Comparison of ENCODE assay signal across 20 mouse cellular contexts in genomic region chr2:74850036-74850435, GRCm38 (mm10). TPM values are rescaled to one million over a fixed set of nuclear protein-coding genes. Genes with fewer than 3 reads are reported as not detected.
DNase-seq lines count a peak whose midpoint lies in the region; ATAC-seq lines count a peak whose summit lies in the region.
"Had no signal": no experiment of that assay in that cellular context is flagged by ENCODE, and none has a peak within 500 bp of the region (broad histone marks: within the 10 kb centered on the region; RNA-seq: fewer than 3 reads in every experiment).

No protein-coding gene starts in this region.

- no peak overlapping the region for H3K27ac ChIP-seq in midbrain, embryonic 14.5 days (replicated peaks; ENCODE audit: low read depth, low read length)
- H3K27ac ChIP-seq in hindbrain, embryonic 13.5 days = no peak overlapping the region
- H3K27ac ChIP-seq: forebrain, embryonic 13.5 days; kidney, embryonic 15.5 days; liver, embryonic 15.5 days; macrophage; neural tube, embryonic 12.5 days had no signal

- H3K4me1 ChIP-seq in midbrain, embryonic 14.5 days (ENCODE audit: control insufficient read depth, insufficient read depth, low read length) = no peaks in the 10 kb centered on the region
- peaks cover 5% of the 10 kb centered on the region for H3K4me1 ChIP-seq in hindbrain, embryonic 13.5 days (replicated peaks)
- H3K4me1 ChIP-seq: forebrain, embryonic 13.5 days had no signal

- no peaks in the 10 kb centered on the region for H3K9me3 ChIP-seq in midbrain, embryonic 14.5 days (ENCODE audit: control insufficient read depth, low read length)
- H3K9me3 ChIP-seq in hindbrain, embryonic 13.5 days = no peaks in the 10 kb centered on the region
- H3K9me3 ChIP-seq: forebrain, embryonic 13.5 days; G1E; kidney, embryonic 15.5 days; liver, embryonic 15.5 days; neural tube, embryonic 12.5 days had no signal

- DNase-seq in gastrocnemius, adult 18-20 months (ENCODE audit: low spot score) = peak; percentile 67
- DNase-seq in gastrocnemius, postnatal 4 days (ENCODE audit: low spot score in 2 of 2) = no peak
- peak; percentile 29 for DNase-seq in 3T3-L1 (ENCODE audit: low read depth, low spot score)
- DNase-seq in brain, adult 2 months (ENCODE audit: low read depth, low spot score) = peak; percentile 80
- DNase-seq in cerebellum, postnatal 36 days = peak; percentile 19 to 39
- no peak for DNase-seq in midbrain, embryonic 14.5 days
- no peak for DNase-seq in left cerebral cortex, adult 8-10 months (ENCODE audit: low spot score in 2 of 2)
- DNase-seq: B cell, adult 2 months; gastrocnemius, postnatal 10 days; layer of hippocampus, adult 9-11 months; thymus, adult 18-20 months had no signal

- ATAC-seq in midbrain, embryonic 14.5 days (ENCODE audit: low FRiP score, low TSS enrichment) = no peak
- no peak for ATAC-seq in hindbrain, embryonic 13.5 days (ENCODE audit: low FRiP score)
- ATAC-seq: forebrain, embryonic 13.5 days; hindbrain, embryonic 16.5 days; midbrain, embryonic 16.5 days had no signal

- no peak overlapping the region for H3K9ac ChIP-seq in midbrain, embryonic 14.5 days (replicated peaks; ENCODE audit: low read length)
- no peak overlapping the region for H3K9ac ChIP-seq in hindbrain, embryonic 13.5 days
- H3K9ac ChIP-seq: forebrain, embryonic 13.5 days; kidney, embryonic 15.5 days; liver, embryonic 15.5 days; neural tube, embryonic 12.5 days had no signal

- 59% methylated on average over 1 of the region's 1 CpGs for WGBS in midbrain, embryonic 14.5 days
- 52% methylated on average over 1 of the region's 1 CpGs for WGBS in hindbrain, embryonic 13.5 days

- no peaks in the 10 kb centered on the region for H3K27me3 ChIP-seq in midbrain, embryonic 14.5 days (ENCODE audit: control insufficient read depth, insufficient read depth, low read length)
- no peaks in the 10 kb centered on the region for H3K27me3 ChIP-seq in hindbrain, embryonic 13.5 days
- H3K27me3 ChIP-seq: forebrain, embryonic 13.5 days; kidney, embryonic 15.5 days; liver, embryonic 15.5 days; neural tube, embryonic 12.5 days had no signal

- H3K4me2 ChIP-seq in midbrain, embryonic 14.5 days (ENCODE audit: low read length) = no peak overlapping the region
- no peak overlapping the region for H3K4me2 ChIP-seq in hindbrain, embryonic 13.5 days
- H3K4me2 ChIP-seq: forebrain, embryonic 13.5 days; kidney, embryonic 15.5 days; liver, embryonic 15.5 days; neural tube, embryonic 12.5 days had no signal

- H3K4me3 ChIP-seq in midbrain, embryonic 14.5 days (replicated peaks; ENCODE audit: low read depth, low read length) = no peak overlapping the region
- no peak overlapping the region for H3K4me3 ChIP-seq in hindbrain, embryonic 13.5 days
- H3K4me3 ChIP-seq: forebrain, embryonic 13.5 days; kidney, embryonic 15.5 days; liver, embryonic 15.5 days; neural tube, embryonic 12.5 days had no signal

- no peaks in the 10 kb centered on the region for H3K36me3 ChIP-seq in midbrain, embryonic 14.5 days (ENCODE audit: control insufficient read depth, insufficient read depth, low read length)
- no peaks in the 10 kb centered on the region for H3K36me3 ChIP-seq in hindbrain, embryonic 13.5 days
- H3K36me3 ChIP-seq: kidney, embryonic 15.5 days; liver, embryonic 15.5 days; neural tube, embryonic 12.5 days had no signal

RNA-seq across cellular contexts. Expression of gene Mtx2, which starts 24.4 kb away (rescaled TPM):
- 10 to 100 TPM; 30.7 to 38.1 TPM for total RNA-seq in gastrocnemius, adult 18-20 months (2021)
- total RNA-seq in gastrocnemius, postnatal 4 days (2021) = 10 to 100 TPM; 55.1 to 63.0 TPM
- 167 and 193 TPM in 2 replicates for polyA plus RNA-seq in midbrain, embryonic 14.5 days (2014; fragmentation: Nextera tagmentation; extraction: Ambion mirVana)
- 10 to 100 TPM; 37.7 to 46.0 (median 41.5) TPM for total RNA-seq in left cerebral cortex, adult 8-10 months (2022)
- polyA plus RNA-seq in hindbrain, embryonic 13.5 days (2015; fragmentation: Nextera tagmentation; extraction: Ambion mirVana) = 151 and 158 TPM in 2 replicates

Comparison
In these comparisons a context has a peak if more than half of its experiments do, and no peak if none do; other contexts are left out.
1. DNase-seq: peak in gastrocnemius, adult 18-20 months (single experiment), 3T3-L1 (single experiment), brain, adult 2 months (single experiment) and cerebellum, postnatal 36 days (2 of 2); none in gastrocnemius, postnatal 4 days (0 of 2), midbrain, embryonic 14.5 days (single experiment) and left cerebral cortex, adult 8-10 months (0 of 2).